Mouse (Mus musculus): ENCODE measurements around the gene Palld.

DNA sequence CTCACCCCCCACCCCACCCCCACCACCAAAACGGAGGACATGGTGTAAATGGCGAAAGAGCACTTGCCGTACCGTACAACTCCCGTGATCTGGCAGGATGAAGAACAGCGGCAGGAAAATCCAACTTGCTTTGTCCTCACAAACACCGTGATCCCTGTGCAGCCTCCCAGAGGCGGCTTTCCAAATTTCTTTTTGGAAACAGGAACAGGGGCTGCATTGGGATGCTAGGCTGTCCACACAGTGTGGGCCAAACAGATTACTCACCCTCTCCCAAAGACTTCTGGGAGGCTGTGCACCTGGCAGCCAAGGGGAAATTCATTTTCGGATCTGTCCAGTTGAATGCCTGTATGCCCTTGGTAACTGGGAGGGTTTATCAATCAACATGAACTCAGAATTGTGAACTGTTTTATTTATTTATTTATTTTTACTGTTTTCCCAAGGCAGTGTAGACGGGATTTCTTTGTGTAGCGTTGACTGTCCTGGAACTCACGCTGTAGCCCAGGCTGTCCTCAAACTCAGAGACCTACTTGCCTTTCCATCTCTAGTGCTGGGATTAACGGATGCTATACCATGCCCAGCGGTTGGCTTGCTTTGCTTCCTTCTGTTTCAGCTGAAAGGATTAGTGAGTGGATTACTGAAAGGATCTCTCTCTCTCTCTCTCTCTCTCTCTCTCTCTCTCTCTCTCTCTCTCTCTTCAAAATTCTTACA is 422.1 kb downstream of the Palld start:
- no peak for TF ChIP-seq CTCF (IDR thresholded peaks at IDR 0.05; ENCODE audit: extremely low read depth, insufficient read depth, insufficient read length, insufficient replicate concordance)
- TF ChIP-seq POLR2A (IDR thresholded peaks at IDR 0.05; ENCODE audit: low read depth, low read length), result no peak

All from spleen, adult 2 months (tissue).